Mouse (Mus musculus) yolk sac, embryonic 10.5 days (tissue): ENCODE data around the gene Mefv.
A peak's percentile ranks its signal among the peaks of the same experiment; 100 is the strongest.
"Not testable (repeated sequence)": the region's sequence is repeated elsewhere in the genome, so short reads cannot be mapped to it uniquely, and the experiment has no call there.

Experiments
- DNase-seq: peaks from one replicate; pipeline ENCODE4 v3.0.0-alpha.2; 2017; ENCODE audit warnings: low spot score

Mefv gene

DNA sequence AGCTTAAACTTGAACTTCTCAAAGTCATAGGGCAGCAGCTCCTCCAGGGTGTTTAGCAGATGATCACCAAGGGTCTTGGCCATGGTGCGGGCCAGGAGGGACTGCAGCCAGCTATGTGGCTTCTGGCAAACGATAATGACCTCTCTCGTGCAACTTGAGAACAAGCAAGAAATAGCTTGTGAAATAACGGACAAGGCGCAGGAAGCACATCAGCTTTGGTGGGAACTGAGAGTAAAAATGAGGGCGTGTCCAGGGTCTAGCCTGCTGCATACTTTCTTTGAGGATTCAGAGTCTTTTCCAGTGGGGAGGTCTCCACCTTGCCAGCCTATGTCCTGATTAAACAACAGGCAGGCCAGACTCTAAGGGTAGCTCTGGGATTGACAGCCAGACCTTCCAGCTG is at the start of gene Mefv:
Gene Mefv, minus strand, starts transcription at position 118 of the 400 bp plus-strand sequence.
- no peak for DNase-seq

DNA sequence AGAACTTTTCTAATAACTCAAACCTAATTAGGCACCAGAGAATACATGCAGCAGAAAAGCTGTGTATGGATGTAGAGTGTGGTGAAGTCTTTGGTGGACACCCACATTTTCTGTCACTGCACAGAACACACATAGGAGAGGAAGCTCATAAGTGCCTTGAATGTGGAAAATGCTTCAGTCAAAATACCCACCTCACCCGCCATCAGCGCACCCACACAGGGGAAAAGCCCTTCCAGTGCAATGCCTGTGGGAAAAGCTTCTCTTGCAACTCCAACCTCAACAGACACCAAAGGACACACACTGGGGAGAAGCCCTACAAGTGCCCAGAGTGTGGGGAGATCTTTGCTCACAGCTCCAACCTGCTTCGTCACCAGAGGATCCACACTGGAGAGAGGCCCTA is 31.1 kb upstream of the Mefv start:
- DNase-seq, result no peak

GRCm38 (mm10) chr16:3745656-3746055 is 27.8 kb upstream of the Mefv start:
- DNase-seq, result no peak

GRCm38 (mm10) chr16:3744186-3744700 is 26.3 kb upstream of the Mefv start:
- DNase-seq, result no peak

- peak; percentile 99 for DNase-seq
Measured at GRCm38 (mm10) chr16:3743503-3744185, 25.7 kb upstream of the Mefv start, which contains the start of gene Zfp263. Gene Zfp263, plus strand, starts transcription at chr16:3744093.

DNA sequence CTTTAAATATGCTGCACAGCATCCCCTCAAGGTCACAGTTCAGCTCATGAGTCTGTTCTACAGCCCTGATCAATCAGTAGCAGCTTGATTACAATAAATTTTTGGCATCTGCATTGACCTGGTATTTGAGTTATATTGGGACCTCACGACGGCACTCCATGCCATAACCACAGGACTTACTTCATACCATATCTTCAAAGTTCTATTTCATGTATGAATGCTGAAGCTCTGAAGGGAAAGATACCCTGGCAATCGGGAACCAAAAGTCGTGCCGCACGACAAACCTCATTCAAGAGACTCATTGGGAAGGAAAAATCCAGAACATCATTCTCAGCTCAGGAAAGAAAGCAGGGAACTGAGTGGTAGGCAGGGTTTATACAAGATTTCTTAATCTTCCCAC is 24.6 kb upstream of the Mefv start:
- no peak for DNase-seq

- DNase-seq, result no peak
Measured at GRCm38 (mm10) chr16:3733198-3733732, 15.4 kb upstream of the Mefv start.

GRCm38 (mm10) chr16:3732612-3733011 is 14.7 kb upstream of the Mefv start:
- DNase-seq, result no peak

DNA sequence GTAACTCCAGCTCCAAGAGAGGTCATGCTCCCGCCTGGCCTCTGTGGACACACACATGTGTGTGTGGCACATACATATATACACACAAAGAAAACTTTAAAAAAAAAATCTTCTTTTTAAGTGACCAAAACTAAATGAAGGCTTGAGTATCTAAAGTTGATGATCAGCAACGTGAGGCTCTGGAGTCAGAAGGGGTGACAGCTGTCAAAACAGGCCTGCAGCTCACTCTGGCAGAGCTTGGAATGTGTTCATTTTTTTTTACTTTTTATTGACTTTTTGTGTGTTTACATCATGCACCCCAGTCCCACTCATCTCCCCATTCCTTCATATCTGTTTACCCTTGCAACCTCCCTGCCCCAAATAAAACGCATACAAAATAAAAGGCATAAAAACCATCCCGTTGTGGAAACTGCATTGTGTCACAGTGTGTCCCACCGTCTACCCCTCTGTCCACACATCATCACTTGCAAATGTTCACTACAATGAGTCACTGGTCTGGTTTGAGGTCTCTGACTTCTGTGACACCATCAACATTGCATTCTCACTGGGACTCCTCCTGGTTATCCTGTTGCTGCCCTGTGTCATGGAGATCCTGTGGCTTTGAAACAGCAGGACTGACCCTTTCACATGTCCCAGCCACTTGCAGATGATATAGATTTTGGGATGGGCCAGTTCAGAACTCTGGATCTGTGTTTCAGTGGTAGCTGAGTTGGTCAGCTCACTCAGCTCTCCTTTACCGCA is 10.3 kb upstream of the Mefv start:
- DNase-seq, result no peak

DNA sequence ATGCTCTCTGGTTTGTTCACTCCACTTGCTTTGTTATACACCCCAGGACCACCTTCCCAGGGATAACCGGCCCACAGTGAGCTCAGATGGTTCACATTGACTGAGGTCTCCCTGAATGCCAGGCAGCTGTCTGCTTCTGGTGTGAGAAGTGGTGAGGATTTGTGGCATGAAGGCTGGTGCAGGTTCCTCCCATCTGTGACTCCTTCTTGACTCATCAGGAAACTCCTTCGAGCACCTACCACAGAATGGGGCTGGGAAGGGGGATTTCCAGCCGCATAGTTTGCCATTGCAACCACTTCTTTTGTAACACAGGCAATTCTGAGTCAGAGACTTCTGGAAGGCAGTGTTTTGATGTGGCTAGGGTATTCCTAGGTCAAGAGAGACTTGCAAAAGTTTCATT is 5.3 kb upstream of the Mefv start:
- no peak for DNase-seq

DNA sequence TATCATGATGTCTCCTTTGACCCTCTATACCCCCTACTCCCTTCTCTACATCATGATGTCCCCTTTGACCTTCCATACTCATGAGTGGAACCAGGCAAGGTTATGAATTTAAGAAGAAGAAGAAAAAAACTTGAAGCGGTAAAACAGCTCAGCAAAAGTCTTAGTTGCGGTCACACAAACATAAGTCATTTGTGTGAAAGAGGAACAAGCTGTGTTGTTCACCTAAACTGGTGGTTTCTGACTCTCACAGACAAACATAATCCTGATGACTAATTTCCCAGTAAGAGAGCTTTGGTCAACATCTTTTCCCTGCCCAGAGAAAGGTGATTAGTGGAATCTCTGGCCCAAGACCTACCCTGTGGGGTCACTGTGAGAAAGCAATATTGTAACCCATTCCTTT is 3.2 kb downstream of the Mefv start:
- no peak for DNase-seq

DNA sequence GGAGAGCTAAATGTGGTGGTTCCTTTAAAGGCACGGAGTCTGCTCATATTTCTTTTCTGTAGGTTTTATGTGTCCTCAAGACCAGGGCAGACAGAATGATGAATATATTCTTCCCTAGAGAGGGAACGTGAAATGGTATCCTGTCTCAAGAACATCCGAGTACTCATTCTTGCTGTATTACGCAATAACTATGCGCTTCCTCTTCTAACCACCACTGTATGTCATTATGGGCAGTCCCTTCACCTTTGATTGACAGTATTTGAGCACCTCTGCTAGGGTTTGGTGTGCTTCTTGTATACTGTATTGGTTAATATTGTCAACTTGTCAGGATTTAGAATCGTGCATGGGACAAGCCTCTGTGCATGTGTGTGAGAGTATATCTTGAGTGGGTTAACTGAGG is 11.2 kb downstream of the Mefv start:
- no peak for DNase-seq

- no peak for DNase-seq
Measured at GRCm38 (mm10) chr16:3700893-3701292, 17.0 kb downstream of the Mefv start.

DNA sequence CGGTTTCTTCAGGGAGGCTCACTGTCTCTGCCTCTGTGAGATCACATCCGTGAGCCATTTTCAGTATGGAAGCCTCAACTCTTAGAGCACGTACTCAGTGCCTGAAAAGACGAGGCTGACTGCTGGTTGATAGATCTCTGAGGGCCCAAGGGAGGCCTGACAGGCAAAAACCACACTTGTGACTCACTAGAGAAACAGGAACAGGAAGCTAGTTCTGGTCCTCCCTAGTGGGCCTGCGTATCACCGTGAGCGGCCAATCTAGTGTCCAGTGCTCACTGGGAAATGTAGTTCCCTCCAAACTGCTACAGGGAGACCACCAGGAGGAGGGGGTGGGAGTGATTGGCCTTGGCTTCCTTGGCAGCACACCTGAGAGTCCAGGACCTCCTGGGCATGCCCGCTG is 18.6 kb downstream of the Mefv start:
- no peak for DNase-seq

DNA sequence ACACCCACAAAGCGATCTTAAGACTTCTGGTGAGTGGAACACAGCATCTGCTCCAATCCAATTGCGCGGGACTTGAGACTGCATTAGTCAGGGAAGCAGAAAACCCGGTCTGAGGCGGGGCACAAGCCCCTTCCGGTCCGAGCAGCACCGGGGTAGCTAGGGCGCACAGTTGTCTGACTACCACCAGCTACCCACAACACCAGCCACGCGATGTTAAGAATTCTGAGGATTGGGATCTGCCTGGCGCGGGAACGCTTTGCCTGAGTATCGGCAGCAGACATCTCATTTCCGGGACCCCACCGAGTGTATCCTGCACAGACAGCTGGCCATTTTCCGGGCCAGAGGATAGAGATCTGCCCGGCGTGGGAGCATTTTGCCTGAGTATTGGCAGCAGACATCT is 28.3 kb downstream of the Mefv start:
- DNase-seq, result not testable (repeated sequence)
